Mouse (Mus musculus) hindbrain, postnatal 0 days (tissue): Measurements from ENCODE around the gene Lst1. TPM values are rescaled to one million over a fixed set of nuclear protein-coding genes. Genes with fewer than 3 reads are reported as not detected.

ENCODE experiments used
- ATAC-seq: fragments of 200-750 bp; cut with Nextera tagmentation; 2 replicates; pipeline ENCODE4 v1.8.0; 2017; ENCODE audit warnings: mild to moderate bottlenecking, moderate TSS enrichment, moderate library complexity
- DNase-seq: peaks from one replicate; pipeline ENCODE4 v3.0.0-alpha.2; 2015; ENCODE audit warnings: low spot score
- H3K27ac ChIP-seq: fragments of 300-500 bp; sonication (generic); 2 replicates; pipeline ENCODE4 v1.5.1; 2014; ENCODE audit warnings: mild to moderate bottlenecking
- H3K27me3 ChIP-seq: fragments of 300-500 bp; sonication (generic); 2 replicates; pipeline ENCODE4 v1.6.1; 2014; ENCODE audit warnings: low read length, mixed read lengths; ENCODE audit not compliant: insufficient read depth
- H3K36me3 ChIP-seq: fragments of 300-500 bp; sonication (generic); 2 replicates; pipeline ENCODE4 v1.6.1; 2014; ENCODE audit warnings: low read length, mixed read lengths; ENCODE audit not compliant: insufficient read depth
- H3K4me1 ChIP-seq: fragments of 300-500 bp; sonication (generic); 2 replicates; pipeline ENCODE4 v1.6.1; 2014; ENCODE audit warnings: antibody characterized with exemption, low read length, mixed read lengths; ENCODE audit not compliant: insufficient read depth
- H3K4me2 ChIP-seq: fragments of 300-500 bp; sonication (generic); 2 replicates; pipeline ENCODE4 v1.6.1; 2014; ENCODE audit warnings: low read depth, mild to moderate bottlenecking, low read length, moderate library complexity, mixed read lengths
- H3K4me3 ChIP-seq: fragments of 300-500 bp; sonication (generic); 2 replicates; pipeline ENCODE4 v1.5.1; 2014; ENCODE audit warnings: low read length
- H3K9ac ChIP-seq: fragments of 300-500 bp; sonication (generic); replicated peaks from 2 replicates; pipeline ENCODE4 v1.6.1; 2014; ENCODE audit warnings: mild to moderate bottlenecking, low read length, moderate library complexity, mixed read lengths
- H3K9me3 ChIP-seq: fragments of 300-500 bp; sonication (generic); 2 replicates; pipeline ENCODE4 v1.6.1; 2016; ENCODE audit warnings: low read length, mixed read lengths
- CTCF ChIP-seq: IDR thresholded peaks from 2 replicates; pipeline ENCODE4 v1.5.1; 2016; ENCODE audit warnings: antibody characterized with exemption, control low read depth, low read depth
- WGBS: fragments of 180-500 bp; shearing (Covaris S2); extraction: QIAGEN DNeasy Blood & Tissue Kit; methylation state at CpG from one replicate; pipeline ENCODE4 v1.1.7; 2014; 5-methylcytosine and 5-hydroxymethylcytosine counted together
- polyA plus RNA-seq: library from polyadenylated mRNA; unstranded; fragments of >200 nt; fragmentation: Nextera tagmentation; extraction: Ambion mirVana; gene quantifications from 2 replicates; pipeline ENCODE4 v1.2.1, GENCODE M21; 2015
- total RNA-seq: library from RNA; depleted of rRNA; stranded (reverse); fragments of >200 nt; gene quantifications from 2 replicates; pipeline ENCODE4 v1.2.3, GENCODE M21; 2014

Gene Lst1
- total and polyA plus RNA-seq, 2 experiments from 2014 or later = 8.0 to 25.0 TPM

GRCm38 (mm10) chr17:35200398-35200797, 12.2 kb upstream of the Lst1 start:
- TF ChIP-seq CTCF = no peak
- 86% methylated on average over 11 of the region's 11 CpGs for WGBS
- H3K4me2 ChIP-seq = no peak overlapping the region
- H3K4me3 ChIP-seq = no peak overlapping the region
- peaks cover 16% of the 10 kb centered on the region for H3K27me3 ChIP-seq
- H3K9ac ChIP-seq = no peak overlapping the region
- no peak overlapping the region for H3K27ac ChIP-seq
- H3K36me3 ChIP-seq = no peaks in the 10 kb centered on the region
- no peaks in the 10 kb centered on the region for H3K9me3 ChIP-seq
- no peak for DNase-seq
- ATAC-seq = no peak
- H3K4me1 ChIP-seq = no peaks in the 10 kb centered on the region

GRCm38 (mm10) chr17:35198946-35199345, 10.7 kb upstream of the Lst1 start:
- no peaks in the 10 kb centered on the region for H3K4me1 ChIP-seq
- ATAC-seq (no peak), DNase-seq (no peak)
- no peak overlapping the region for H3K27ac ChIP-seq
- TF ChIP-seq CTCF = no peak
- H3K4me3 ChIP-seq = no peak overlapping the region
- no peaks in the 10 kb centered on the region for H3K36me3 ChIP-seq
- H3K9ac ChIP-seq = no peak overlapping the region
- no peak overlapping the region for H3K4me2 ChIP-seq
- H3K27me3 ChIP-seq = peaks cover 13% of the 10 kb centered on the region
- no peaks in the 10 kb centered on the region for H3K9me3 ChIP-seq
- 38% methylated on average over 8 of the region's 8 CpGs for WGBS

GRCm38 (mm10) chr17:35198029-35198428, 9.8 kb upstream of the Lst1 start:
- ATAC-seq = no peak
- 75% methylated on average over 7 of the region's 7 CpGs for WGBS
- H3K27me3 ChIP-seq = peaks cover 11% of the 10 kb centered on the region

GRCm38 (mm10) chr17:35197126-35197525, 8.9 kb upstream of the Lst1 start:
- no peak overlapping the region for H3K27ac ChIP-seq
- no peaks in the 10 kb centered on the region for H3K4me1 ChIP-seq
- WGBS = 37% methylated on average over 6 of the region's 6 CpGs
- DNase-seq = no peak
- H3K4me2 ChIP-seq = no peak overlapping the region
- no peak overlapping the region for H3K9ac ChIP-seq
- H3K4me3 ChIP-seq = no peak overlapping the region
- H3K27me3 ChIP-seq = peaks cover 11% of the 10 kb centered on the region
- no peaks in the 10 kb centered on the region for H3K9me3 ChIP-seq
- no peak for ATAC-seq
- TF ChIP-seq CTCF = no peak
- no peaks in the 10 kb centered on the region for H3K36me3 ChIP-seq

More at GRCm38 (mm10) chr17:35198029-35198428, 9.8 kb upstream of the Lst1 start:
- Histone ChIP-seq H3K4me1 (no peaks in the 10 kb centered on the region), H3K36me3 (no peaks in the 10 kb centered on the region), H3K27ac (no peak overlapping the region), H3K4me3 (no peak overlapping the region), H3K9me3 (no peaks in the 10 kb centered on the region), H3K9ac (no peak overlapping the region), H3K4me2 (no peak overlapping the region)
- no peak for DNase-seq
- no peak for TF ChIP-seq CTCF

GRCm38 (mm10) chr17:35196321-35196641, 8.0 kb upstream of the Lst1 start:
- H3K27ac ChIP-seq = no peak overlapping the region
- no peak for TF ChIP-seq CTCF
- peak overlapping the region; percentile 69 for H3K4me2 ChIP-seq
- no peak overlapping the region for H3K9ac ChIP-seq
- DNase-seq = no peak
- no peaks in the 10 kb centered on the region for H3K4me1 ChIP-seq
- H3K36me3 ChIP-seq = no peaks in the 10 kb centered on the region
- peaks cover 9% of the 10 kb centered on the region; the same call in 1 of the 2 replicates for H3K27me3 ChIP-seq
- no peaks in the 10 kb centered on the region for H3K9me3 ChIP-seq
- ATAC-seq = no peak
- WGBS = 37% methylated on average over 9 of the region's 9 CpGs
- H3K4me3 ChIP-seq = peak overlapping the region; percentile 42

- peak overlapping the region; percentile 22 for H3K9ac ChIP-seq
- ATAC-seq (peak; percentile 92), DNase-seq (peak; percentile 85)
- no peaks in the 10 kb centered on the region for H3K36me3 ChIP-seq
- H3K27ac ChIP-seq = no peak overlapping the region
- peaks cover 8% of the 10 kb centered on the region; the same call in 1 of the 2 replicates for H3K27me3 ChIP-seq
- H3K4me1 ChIP-seq = no peaks in the 10 kb centered on the region
- TF ChIP-seq CTCF = peak; percentile 75
- H3K4me2 ChIP-seq = peak overlapping the region; percentile 69
- H3K4me3 ChIP-seq = peak overlapping the region; percentile 42
- H3K9me3 ChIP-seq = no peaks in the 10 kb centered on the region
- 1% methylated on average over 66 of the region's 66 CpGs for WGBS
Measured at GRCm38 (mm10) chr17:35195631-35196320, 7.5 kb upstream of the Lst1 start.
